Mouse (Mus musculus) liver, adult 2 months (tissue): ENCODE measurements around the gene Sdsl.

Source experiments
- CTCF ChIP-seq: fragments of 200-500 bp; IDR thresholded peaks from 2 replicates; pipeline ENCODE4 v1.5.1; 2011; ENCODE audit warnings: low read depth, low read length, control low read depth
- POLR2A ChIP-seq: fragments of 200-500 bp; IDR thresholded peaks from 2 replicates; pipeline ENCODE4 v1.6.1; 2011; ENCODE audit warnings: low read length, control low read depth; ENCODE audit not compliant: insufficient read depth; ENCODE audit errors: extremely low read depth

- TF ChIP-seq CTCF (0 out of 2 replicates have a peak, but pooled peaks have one; percentile 9), POLR2A (peak; percentile 41; the same call in 1 of the 2 replicates)
Measured at GRCm38 (mm10) chr5:120467026-120467425, 5.6 kb downstream of the Sdsl start.
